Mouse (Mus musculus): Measurements from ENCODE around the gene Xpnpep1. TPM values are rescaled to one million over a fixed set of nuclear protein-coding genes. Genes with fewer than 3 reads are reported as not detected.

Xpnpep1 gene
- polyA plus RNA-seq, 1 experiment from 2014 or later, result 132 TPM

DNA sequence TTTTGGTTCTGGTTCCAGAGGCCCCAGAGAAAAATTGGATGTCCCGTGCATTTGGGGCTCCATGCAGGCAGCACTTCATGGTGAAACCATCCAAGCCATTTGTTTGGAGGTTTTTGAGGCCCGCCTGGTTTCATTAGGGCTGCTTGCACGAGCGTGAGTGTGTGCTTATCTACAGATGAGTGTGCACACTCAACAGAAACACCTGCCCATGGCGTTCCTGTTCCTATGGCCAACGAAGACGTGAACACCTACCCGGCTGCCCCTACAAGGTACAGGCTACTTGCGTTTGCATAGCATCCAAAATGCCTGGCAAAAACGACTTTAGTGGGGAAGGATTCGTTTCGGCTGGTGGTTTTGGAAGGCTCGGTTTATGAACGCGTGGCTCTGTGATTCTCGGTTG lies 13.3 kb upstream of the Xpnpep1 start:
- Histone ChIP-seq H3K36me3 (ENCODE audit: control insufficient read depth, insufficient read depth) (no peaks in the 10 kb centered on the region), H3K4me2 (ENCODE audit: low read length) (no peak overlapping the region), H3K9me3 (ENCODE audit: control insufficient read depth, low read length) (no peaks in the 10 kb centered on the region), H3K4me1 (replicated peaks; ENCODE audit: control insufficient read depth, insufficient read depth, low read length) (no peaks in the 10 kb centered on the region), H3K27ac (ENCODE audit: low read length) (no peak overlapping the region), H3K9ac (replicated peaks; ENCODE audit: low read depth, low read length) (no peak overlapping the region), H3K4me3 (replicated peaks; ENCODE audit: low read length) (no peak overlapping the region), H3K27me3 (replicated peaks; ENCODE audit: control insufficient read depth, insufficient read depth, low read length) (no peaks in the 10 kb centered on the region)
- no peak for ATAC-seq
- 93% methylated on average over 16 of the region's 16 CpGs for WGBS

DNA sequence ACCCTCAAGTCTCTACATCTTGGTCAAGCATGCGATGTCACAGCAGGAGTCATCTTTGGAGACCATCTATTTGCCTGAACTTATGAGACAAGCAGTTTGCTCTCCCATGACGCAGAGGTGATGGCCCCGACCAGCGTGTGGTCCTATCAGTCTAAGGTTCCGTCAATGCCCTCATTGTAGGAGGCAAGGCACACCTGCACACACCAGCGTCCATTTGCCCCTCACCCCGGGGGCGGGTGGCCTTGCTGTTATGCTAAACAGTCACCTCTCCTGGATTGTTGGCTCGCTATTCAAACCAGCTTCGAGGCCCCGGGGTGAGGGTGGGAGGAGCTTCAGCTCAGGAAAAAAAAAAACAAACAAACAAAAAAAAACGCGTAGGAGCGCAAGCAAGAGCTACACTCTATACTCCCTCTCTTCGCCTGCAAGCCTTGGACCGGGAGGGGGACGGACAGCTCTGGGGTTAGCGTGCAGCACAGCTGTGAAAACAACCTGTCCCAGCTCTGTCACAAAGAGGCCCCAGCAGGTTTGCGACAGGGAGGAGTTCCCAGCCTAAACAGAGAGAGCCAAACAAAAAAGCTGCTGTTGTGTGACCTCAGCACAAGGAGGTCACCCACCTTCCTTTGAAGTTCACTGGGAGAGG lies 12.1 kb upstream of the Xpnpep1 start:
- Histone ChIP-seq H3K9me3 (ENCODE audit: control insufficient read depth, low read length) (no peaks in the 10 kb centered on the region), H3K27ac (ENCODE audit: low read length) (no peak overlapping the region), H3K9ac (replicated peaks; ENCODE audit: low read depth, low read length) (no peak overlapping the region), H3K4me3 (replicated peaks; ENCODE audit: low read length) (no peak overlapping the region), H3K36me3 (ENCODE audit: control insufficient read depth, insufficient read depth) (no peaks in the 10 kb centered on the region), H3K4me2 (ENCODE audit: low read length) (peak overlapping the region; percentile 33), H3K27me3 (replicated peaks; ENCODE audit: control insufficient read depth, insufficient read depth, low read length) (no peaks in the 10 kb centered on the region), H3K4me1 (replicated peaks; ENCODE audit: control insufficient read depth, insufficient read depth, low read length) (0 out of 2 replicates have a peak, but pooled peaks cover 2% of the 10 kb centered on the region)
- 16% methylated on average over 19 of the region's 19 CpGs for WGBS
- ATAC-seq, result no peak

DNA sequence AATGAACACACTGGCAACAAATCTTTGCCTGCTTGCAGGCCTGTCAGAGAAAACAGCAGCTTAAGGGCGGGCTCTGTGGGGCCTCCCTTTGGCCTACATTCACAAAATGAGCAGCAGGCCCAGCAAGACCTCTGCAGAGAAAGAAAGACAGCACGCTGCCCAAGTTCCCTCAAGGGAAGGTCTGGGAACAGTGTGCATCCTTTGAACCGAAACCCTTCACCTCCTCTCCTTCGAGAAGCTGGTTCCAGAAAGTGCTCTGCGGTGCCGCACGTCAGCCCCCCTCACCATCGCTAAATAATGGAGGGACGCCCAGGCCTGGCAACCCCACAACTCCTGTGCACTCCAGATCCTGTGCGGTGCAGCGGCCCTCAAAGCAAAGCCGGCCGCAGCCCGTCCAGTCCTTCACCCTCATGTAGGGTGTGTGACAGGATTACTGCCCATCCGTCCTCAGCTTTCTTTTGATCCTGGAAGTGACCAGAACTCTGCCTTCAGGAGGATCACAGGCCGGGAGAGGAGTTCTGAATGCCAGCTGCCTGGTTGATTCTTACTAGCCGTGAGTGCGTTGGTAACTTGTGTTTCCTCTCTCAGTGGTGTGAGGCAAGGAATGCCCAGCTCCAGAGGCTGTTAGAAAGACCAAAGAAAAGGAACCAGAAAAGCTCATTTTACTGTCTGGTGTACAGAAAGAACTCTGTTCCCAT lies 11.4 kb upstream of the Xpnpep1 start:
- Histone ChIP-seq H3K27me3 (replicated peaks; ENCODE audit: control insufficient read depth, insufficient read depth, low read length) (no peaks in the 10 kb centered on the region), H3K4me1 (replicated peaks; ENCODE audit: control insufficient read depth, insufficient read depth, low read length) (0 out of 2 replicates have a peak, but pooled peaks cover 2% of the 10 kb centered on the region), H3K9ac (replicated peaks; ENCODE audit: low read depth, low read length) (no peak overlapping the region), H3K36me3 (ENCODE audit: control insufficient read depth, insufficient read depth) (no peaks in the 10 kb centered on the region), H3K9me3 (ENCODE audit: control insufficient read depth, low read length) (no peaks in the 10 kb centered on the region), H3K4me2 (ENCODE audit: low read length) (no peak overlapping the region), H3K4me3 (replicated peaks; ENCODE audit: low read length) (no peak overlapping the region), H3K27ac (ENCODE audit: low read length) (peak overlapping the region; percentile 31; the same call in 1 of the 2 replicates)
- ATAC-seq, result no peak
- 60% methylated on average over 18 of the region's 18 CpGs for WGBS

DNA sequence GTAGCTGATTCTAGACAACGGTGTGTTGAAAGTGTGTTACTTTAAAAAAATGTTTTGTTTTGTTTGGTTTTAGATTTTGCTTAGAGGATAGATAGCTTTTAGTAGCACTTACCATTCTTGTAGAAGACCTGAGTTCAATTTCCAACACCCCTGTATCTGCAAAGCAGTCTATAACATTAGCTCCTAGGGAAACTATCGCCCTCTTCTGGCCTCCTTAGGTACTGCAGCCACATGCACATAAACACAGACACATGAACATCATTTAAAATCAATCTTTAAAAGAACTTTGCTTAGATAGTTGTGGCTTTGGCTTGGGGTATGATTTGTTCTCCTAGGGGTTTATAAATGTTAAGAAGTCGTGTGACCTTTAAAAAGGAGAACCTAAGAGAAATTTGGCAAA lies 10.1 kb upstream of the Xpnpep1 start:
- Histone ChIP-seq H3K9ac (replicated peaks; ENCODE audit: low read depth, low read length) (no peak overlapping the region), H3K27ac (ENCODE audit: low read length) (no peak overlapping the region), H3K36me3 (ENCODE audit: control insufficient read depth, insufficient read depth) (no peaks in the 10 kb centered on the region), H3K4me1 (replicated peaks; ENCODE audit: control insufficient read depth, insufficient read depth, low read length) (0 out of 2 replicates have a peak, but pooled peaks cover 2% of the 10 kb centered on the region), H3K4me2 (ENCODE audit: low read length) (no peak overlapping the region), H3K9me3 (ENCODE audit: control insufficient read depth, low read length) (no peaks in the 10 kb centered on the region), H3K27me3 (replicated peaks; ENCODE audit: control insufficient read depth, insufficient read depth, low read length) (no peaks in the 10 kb centered on the region), H3K4me3 (replicated peaks; ENCODE audit: low read length) (no peak overlapping the region)
- ATAC-seq, result no peak
- WGBS, result 87% methylated on average over 3 of the region's 3 CpGs

DNA sequence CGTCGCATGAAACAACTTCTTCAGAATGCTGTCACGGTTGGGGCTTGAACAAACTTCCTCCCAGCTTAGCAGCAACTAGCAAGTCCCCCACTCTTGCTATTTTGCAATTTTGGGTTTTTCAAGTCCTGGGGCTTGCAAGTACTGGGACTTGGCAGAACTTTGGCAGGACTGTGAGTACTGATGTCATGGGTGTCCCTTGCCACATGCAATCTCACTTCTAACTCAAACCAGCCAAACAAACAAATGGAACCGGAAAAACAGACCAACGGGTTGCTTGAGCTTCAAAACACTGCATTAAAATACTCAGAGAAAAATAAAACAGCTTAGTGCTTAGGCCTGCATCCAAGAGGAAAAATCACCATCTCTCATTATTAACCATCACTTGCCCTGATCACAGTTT lies 7.2 kb upstream of the Xpnpep1 start:
- H3K4me2 ChIP-seq (ENCODE audit: low read length), result no peak overlapping the region
- H3K4me3 ChIP-seq (replicated peaks; ENCODE audit: low read length), result no peak overlapping the region
- no peaks in the 10 kb centered on the region for H3K9me3 ChIP-seq (ENCODE audit: control insufficient read depth, low read length)
- H3K9ac ChIP-seq (replicated peaks; ENCODE audit: low read depth, low read length), result no peak overlapping the region
- 0 out of 2 replicates have a peak, but pooled peaks cover 2% of the 10 kb centered on the region for H3K4me1 ChIP-seq (replicated peaks; ENCODE audit: control insufficient read depth, insufficient read depth, low read length)
- H3K36me3 ChIP-seq (ENCODE audit: control insufficient read depth, insufficient read depth), result no peaks in the 10 kb centered on the region
- no peaks in the 10 kb centered on the region for H3K27me3 ChIP-seq (replicated peaks; ENCODE audit: control insufficient read depth, insufficient read depth, low read length)
- 74% methylated on average over 5 of the region's 5 CpGs for WGBS
- no peak overlapping the region for H3K27ac ChIP-seq (ENCODE audit: low read length)
- no peak for ATAC-seq

DNA sequence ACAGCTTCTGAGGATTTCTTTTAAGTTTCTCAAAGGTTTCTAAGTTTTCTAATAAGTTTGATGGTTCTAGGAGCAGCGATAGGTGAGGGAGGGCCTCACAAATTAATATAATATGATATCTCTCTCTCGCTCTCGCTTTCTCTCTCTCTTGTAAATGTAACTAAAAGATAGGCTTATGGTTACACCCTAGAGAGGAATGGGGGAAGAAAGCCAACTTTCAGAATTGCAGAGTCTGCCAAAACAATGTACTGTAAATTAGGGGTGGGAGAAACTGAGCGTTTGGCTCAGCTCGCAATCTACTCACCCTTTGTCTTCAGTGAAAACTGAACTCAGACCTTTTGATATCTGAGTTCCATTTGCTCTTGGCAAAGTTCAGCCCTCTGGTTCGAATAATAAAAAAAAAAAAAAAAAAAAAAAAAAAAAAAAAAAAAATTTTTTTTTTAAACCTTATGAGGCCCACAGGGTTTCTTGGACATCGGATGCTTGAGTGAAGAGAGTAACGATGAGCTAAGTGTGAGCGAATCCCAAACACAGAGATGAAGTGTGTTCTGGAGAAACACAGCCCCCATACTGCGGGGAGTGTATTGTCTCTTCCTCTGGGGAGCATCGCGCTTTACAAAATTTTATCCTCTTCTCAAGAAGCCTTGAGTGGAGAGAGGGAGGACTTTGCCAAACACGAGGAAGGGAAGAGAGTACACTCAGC lies 3.6 kb upstream of the Xpnpep1 start:
- Histone ChIP-seq H3K4me3 (replicated peaks; ENCODE audit: low read length) (no peak overlapping the region), H3K9ac (replicated peaks; ENCODE audit: low read depth, low read length) (no peak overlapping the region), H3K4me2 (ENCODE audit: low read length) (no peak overlapping the region), H3K27me3 (replicated peaks; ENCODE audit: control insufficient read depth, insufficient read depth, low read length) (no peaks in the 10 kb centered on the region), H3K27ac (ENCODE audit: low read length) (no peak overlapping the region), H3K36me3 (ENCODE audit: control insufficient read depth, insufficient read depth) (no peaks in the 10 kb centered on the region), H3K9me3 (ENCODE audit: control insufficient read depth, low read length) (no peaks in the 10 kb centered on the region), H3K4me1 (replicated peaks; ENCODE audit: control insufficient read depth, insufficient read depth, low read length) (0 out of 2 replicates have a peak, but pooled peaks cover 2% of the 10 kb centered on the region)
- no peak for ATAC-seq
- 68% methylated on average over 13 of the region's 13 CpGs for WGBS

DNA sequence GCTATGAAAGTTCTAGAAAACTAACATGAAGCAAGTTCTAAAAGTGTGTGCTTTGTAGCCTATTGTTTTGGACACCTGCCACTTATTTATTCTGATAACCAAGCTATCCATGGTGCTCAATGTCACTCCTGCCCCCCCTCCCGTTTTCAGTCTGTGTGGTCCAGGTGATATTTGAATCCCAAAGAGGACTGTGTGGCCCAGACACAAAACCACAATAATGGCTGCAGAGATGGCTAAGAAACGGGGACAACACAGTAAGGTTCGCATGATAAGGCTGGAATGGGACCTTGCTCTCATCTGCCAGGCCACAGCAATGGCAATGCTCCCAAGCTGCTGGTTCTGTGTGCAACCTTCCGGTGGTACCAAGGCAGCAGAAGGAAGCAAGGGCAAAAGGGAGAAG lies 1.6 kb upstream of the Xpnpep1 start:
- no peak overlapping the region for H3K4me3 ChIP-seq (replicated peaks; ENCODE audit: low read length)
- no peak overlapping the region for H3K9ac ChIP-seq (replicated peaks; ENCODE audit: low read depth, low read length)
- 66% methylated on average over 4 of the region's 4 CpGs for WGBS
- H3K27ac ChIP-seq (ENCODE audit: low read length), result no peak overlapping the region
- no peak overlapping the region for H3K4me2 ChIP-seq (ENCODE audit: low read length)
- H3K9me3 ChIP-seq (ENCODE audit: control insufficient read depth, low read length), result no peaks in the 10 kb centered on the region
- ATAC-seq, result no peak
- peaks cover 10% of the 10 kb centered on the region for H3K4me1 ChIP-seq (replicated peaks; ENCODE audit: control insufficient read depth, insufficient read depth, low read length)
- no peaks in the 10 kb centered on the region for H3K27me3 ChIP-seq (replicated peaks; ENCODE audit: control insufficient read depth, insufficient read depth, low read length)
- H3K36me3 ChIP-seq (ENCODE audit: control insufficient read depth, insufficient read depth), result no peaks in the 10 kb centered on the region

DNA sequence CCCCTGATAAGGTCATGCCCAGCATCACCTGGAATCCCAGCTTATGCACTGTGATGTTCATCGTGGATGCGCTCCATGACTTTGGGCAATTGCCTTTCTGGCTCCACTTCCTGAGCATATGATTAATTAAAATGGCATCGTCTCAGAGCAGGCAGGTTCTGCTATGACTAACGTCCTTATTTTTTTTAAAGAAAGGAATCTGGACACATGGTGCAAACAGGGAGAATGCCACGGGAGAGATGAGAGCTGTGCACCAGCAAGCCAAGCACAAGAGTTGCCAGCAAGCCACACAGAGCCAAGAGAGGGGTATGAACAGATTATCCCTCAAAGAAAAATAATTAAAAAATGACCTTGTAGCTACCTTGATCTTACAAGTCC lies 1.1 kb upstream of the Xpnpep1 start:
- no peak for ATAC-seq
- H3K27me3 ChIP-seq (replicated peaks; ENCODE audit: control insufficient read depth, insufficient read depth, low read length), result no peaks in the 10 kb centered on the region
- H3K4me1 ChIP-seq (replicated peaks; ENCODE audit: control insufficient read depth, insufficient read depth, low read length), result peaks cover 10% of the 10 kb centered on the region
- WGBS, result 62% methylated on average over 5 of the region's 5 CpGs
- no peaks in the 10 kb centered on the region for H3K36me3 ChIP-seq (ENCODE audit: control insufficient read depth, insufficient read depth)
- no peak overlapping the region for H3K9ac ChIP-seq (replicated peaks; ENCODE audit: low read depth, low read length)
- no peak overlapping the region for H3K27ac ChIP-seq (ENCODE audit: low read length)
- no peaks in the 10 kb centered on the region for H3K9me3 ChIP-seq (ENCODE audit: control insufficient read depth, low read length)
- H3K4me2 ChIP-seq (ENCODE audit: low read length), result no peak overlapping the region
- no peak overlapping the region for H3K4me3 ChIP-seq (replicated peaks; ENCODE audit: low read length)

DNA sequence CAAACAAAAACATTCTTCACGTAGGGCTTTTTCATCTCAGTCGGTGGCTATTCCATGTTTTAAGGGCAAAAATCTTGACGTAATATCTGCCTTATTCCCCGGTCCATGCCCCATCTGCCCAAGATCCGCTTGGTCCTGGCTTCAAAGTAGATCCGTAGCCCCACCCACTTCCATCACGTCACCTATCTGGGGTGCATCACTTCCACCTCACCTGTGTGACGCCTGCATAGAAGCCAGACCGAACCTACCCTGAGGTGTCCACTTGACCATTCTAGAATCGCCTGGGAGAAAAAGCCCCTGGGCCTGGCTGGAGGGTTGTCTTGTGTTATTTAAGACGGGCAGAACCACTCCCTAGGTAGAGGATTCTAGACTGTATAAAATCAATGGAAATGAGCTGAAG lies 924 bp downstream of the Xpnpep1 start:
- ATAC-seq, result no peak; the same call in 1 of the 2 replicates
- H3K4me2 ChIP-seq (ENCODE audit: low read length), result peak overlapping the region; percentile 64
- peak overlapping the region; percentile 38 for H3K9ac ChIP-seq (replicated peaks; ENCODE audit: low read depth, low read length)
- peaks cover 10% of the 10 kb centered on the region for H3K4me1 ChIP-seq (replicated peaks; ENCODE audit: control insufficient read depth, insufficient read depth, low read length)
- no peaks in the 10 kb centered on the region for H3K27me3 ChIP-seq (replicated peaks; ENCODE audit: control insufficient read depth, insufficient read depth, low read length)
- WGBS, result 27% methylated on average over 11 of the region's 11 CpGs
- no peaks in the 10 kb centered on the region for H3K9me3 ChIP-seq (ENCODE audit: control insufficient read depth, low read length)
- no peaks in the 10 kb centered on the region for H3K36me3 ChIP-seq (ENCODE audit: control insufficient read depth, insufficient read depth)
- H3K4me3 ChIP-seq (replicated peaks; ENCODE audit: low read length), result peak overlapping the region; percentile 93
- H3K27ac ChIP-seq (ENCODE audit: low read length), result peak overlapping the region; percentile 68

Measured in forebrain, embryonic 16.5 days (tissue).